ENCODE assay signal across 17 mouse cellular contexts in the genomic region with DNA sequence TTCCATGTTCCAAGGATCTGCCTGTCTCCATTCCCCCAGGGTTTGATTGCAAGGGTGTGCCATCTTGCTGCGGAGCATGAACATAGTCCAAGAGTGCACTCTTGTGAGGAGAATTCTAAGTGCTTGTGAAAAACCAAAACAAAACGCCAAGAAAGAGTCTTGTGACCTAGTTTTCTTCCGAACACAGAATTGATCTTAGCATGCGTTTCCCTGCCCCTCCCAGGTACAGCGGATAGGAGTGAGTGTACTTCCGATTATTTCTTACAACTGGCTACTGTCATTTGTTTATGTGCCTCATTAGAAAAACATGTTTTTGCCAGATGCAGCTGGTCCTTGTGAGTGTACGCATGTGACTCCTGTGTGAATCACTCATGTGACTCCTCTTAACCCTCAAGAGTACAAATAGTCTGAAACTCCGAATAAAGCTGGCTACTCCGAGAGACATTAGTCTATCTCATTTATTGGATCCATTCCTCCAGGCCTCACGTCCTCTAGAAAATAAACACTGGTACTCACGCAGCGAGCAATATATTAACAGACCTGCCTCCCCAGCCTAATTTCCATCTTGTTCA. TPM values are rescaled to one million over a fixed set of nuclear protein-coding genes. Genes with fewer than 3 reads are reported as not detected.
"Had no signal": no experiment of that assay in that cellular context is flagged by ENCODE, and none has a peak within 500 bp of the region (broad histone marks: within the 10 kb centered on the region; RNA-seq: fewer than 3 reads in every experiment).

No protein-coding gene starts in this region.

- H3K9ac ChIP-seq: limb, embryonic 15.5 days; liver, embryonic 12.5 days; lung, embryonic 14.5 days had no signal

- H3K4me2 ChIP-seq: limb, embryonic 15.5 days; liver, embryonic 12.5 days; lung, embryonic 14.5 days had no signal

- H3K4me1 ChIP-seq: limb, embryonic 15.5 days had no signal

- H3K27ac ChIP-seq: limb, embryonic 15.5 days; liver, embryonic 12.5 days had no signal

- H3K9me3 ChIP-seq: limb, embryonic 15.5 days; liver, embryonic 12.5 days had no signal

- H3K4me3 ChIP-seq: limb, embryonic 15.5 days; liver, embryonic 12.5 days had no signal

- H3K27me3 ChIP-seq: limb, embryonic 15.5 days; liver, embryonic 12.5 days had no signal

- ATAC-seq: liver, embryonic 12.5 days had no signal

- DNase-seq: kidney, adult 8-10 months; kidney, postnatal 25 days; layer of hippocampus, adult 9-11 months; layer of hippocampus, postnatal 36 days; lung, embryonic 14.5 days; lung, postnatal 14 days; midbrain, embryonic 14.5 days; right cerebral cortex, postnatal 25 days; thymus, adult 2 months; thymus, postnatal 25 days had no signal

- H3K36me3 ChIP-seq: limb, embryonic 15.5 days; liver, embryonic 12.5 days had no signal

RNA-seq across cellular contexts. Expression of a gene that starts 11.9 kb away (rescaled TPM):
- total RNA-seq: megakaryocyte-erythroid progenitor cell, adult 5-6 weeks had no signal
- polyA plus RNA-seq: intestine, embryonic 14.5 days; liver, embryonic 12.5 days; liver, embryonic 16.5 days; lung, embryonic 14.5 days; midbrain, embryonic 14.5 days; small intestine, adult 2 months; stomach, embryonic 16.5 days; thymus, adult 2 months had no signal
